Mouse (Mus musculus): ENCODE measurements around the gene March1. TPM values are rescaled to one million over a fixed set of nuclear protein-coding genes. Genes with fewer than 3 reads are reported as not detected.

The March1 gene
- total RNA-seq (2022) = 1 to 10 TPM in 1 of 4 experiments, under 1 TPM in 3; 0.81 to 1.5 (median 0.89) TPM

DNA sequence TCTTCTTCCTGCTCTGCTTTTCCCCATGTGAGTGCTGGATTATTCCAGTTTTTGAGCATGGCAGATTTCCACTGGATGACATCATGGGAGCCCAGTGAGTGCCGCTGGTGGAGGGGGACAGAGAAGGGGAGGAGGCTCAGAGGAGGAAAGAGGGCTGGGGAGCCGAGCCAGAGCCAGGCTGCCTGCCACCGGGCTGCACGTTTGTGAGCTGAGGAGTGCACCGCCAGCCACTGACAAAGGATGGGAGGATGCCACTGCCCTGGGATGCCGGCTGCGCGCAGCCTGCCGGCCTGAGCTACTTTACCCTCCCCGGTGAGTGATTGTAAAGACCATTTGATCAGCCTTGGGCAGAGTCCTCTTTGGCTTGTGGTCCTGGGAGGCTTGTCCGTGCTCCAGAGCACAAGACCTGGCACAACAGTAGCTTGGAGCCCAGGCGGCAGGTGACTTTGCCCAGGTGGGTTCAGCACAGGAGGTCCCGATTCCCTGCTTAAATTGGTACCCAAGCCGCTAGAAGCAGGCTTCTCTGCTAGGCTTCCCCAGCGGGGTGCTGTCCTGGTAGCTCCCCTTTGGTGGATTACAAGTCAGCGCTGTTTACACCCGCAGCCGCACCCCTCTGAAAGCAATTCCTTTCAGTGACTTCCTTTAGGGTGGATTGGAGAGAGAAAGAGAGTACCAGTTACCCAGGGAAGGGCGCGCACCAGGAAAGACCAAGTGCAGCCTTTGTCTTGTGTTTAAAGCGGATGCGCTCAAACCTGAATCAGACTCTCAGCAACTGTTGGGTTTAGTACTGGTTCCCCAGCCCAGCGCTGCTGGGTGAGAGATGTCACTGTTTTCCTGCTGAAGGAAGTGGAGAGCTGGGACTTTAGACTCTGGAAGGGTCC lies at the start of gene March1:
March1 (plus strand) TSS at position 30 of the 881 bp plus-strand sequence.
- no peak for DNase-seq (ENCODE audit: low spot score)

DNA sequence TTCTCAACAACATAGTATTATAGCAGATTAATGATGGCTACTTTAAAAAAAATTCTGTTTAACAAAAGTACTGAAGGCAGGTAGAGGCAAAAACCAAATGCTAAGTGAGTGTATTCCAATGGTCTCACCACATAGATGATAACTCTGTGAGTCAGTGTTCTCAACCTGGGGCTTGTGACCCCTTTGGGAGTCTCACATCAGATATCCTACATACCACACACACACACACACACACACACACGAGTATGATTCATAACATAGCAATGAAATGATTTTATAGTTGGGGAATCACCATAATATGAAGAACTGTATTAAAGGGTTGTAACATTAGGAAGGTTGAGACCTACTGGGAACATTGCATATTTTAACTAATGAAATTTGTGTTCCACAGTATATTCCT lies 30.8 kb upstream of the March1 start:
- DNase-seq (ENCODE audit: low spot score) = no peak

DNA sequence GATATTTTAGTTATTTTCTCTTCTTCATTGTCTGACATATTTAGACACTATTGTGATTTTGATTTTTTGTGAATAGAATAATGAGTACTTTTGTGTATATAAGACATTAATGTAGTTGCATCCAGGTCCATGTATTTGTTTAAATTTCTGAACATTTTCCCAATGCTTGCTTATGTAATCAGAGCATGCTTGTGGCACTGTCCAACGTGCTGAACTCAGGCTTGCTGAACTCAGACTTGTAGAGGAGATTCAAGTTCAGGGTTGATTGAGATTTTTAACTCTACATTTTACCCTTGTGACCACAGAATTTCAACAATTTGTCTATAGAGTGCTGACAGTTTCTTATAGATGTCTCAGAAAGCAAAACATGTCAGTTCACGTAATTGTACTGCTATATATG lies 14.5 kb upstream of the March1 start:
- no peak for DNase-seq (ENCODE audit: low spot score)

GRCm38 (mm10) chr8:65609509-65609908 lies 8.2 kb upstream of the March1 start:
- DNase-seq (ENCODE audit: low spot score) = no peak

GRCm38 (mm10) chr8:65618966-65619365 lies 1.3 kb downstream of the March1 start:
- DNase-seq (ENCODE audit: low spot score) = no peak

- DNase-seq (ENCODE audit: low spot score) = no peak
Measured at GRCm38 (mm10) chr8:65644931-65645330, 27.2 kb downstream of the March1 start.

GRCm38 (mm10) chr8:65645502-65645901 lies 27.8 kb downstream of the March1 start:
- DNase-seq (ENCODE audit: low spot score) = no peak

DNA sequence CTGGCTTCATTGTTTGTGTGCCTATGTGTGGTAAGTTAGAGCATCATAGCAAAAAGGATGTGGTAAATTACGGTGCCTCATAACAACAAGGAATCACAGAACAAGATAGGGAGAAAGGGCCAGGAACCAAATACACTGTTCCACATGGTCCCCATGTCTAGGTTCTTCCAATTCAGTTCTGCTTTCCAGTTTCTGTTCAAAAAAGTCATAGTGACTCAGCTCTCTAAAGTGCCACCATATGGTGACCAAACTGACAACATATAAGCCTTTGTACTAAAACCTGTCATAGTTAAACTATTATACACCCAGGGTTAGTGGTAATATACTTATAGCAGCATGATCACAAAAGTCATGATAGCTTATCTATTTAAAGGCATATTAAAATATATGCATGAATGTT lies 28.2 kb downstream of the March1 start:
- no peak for DNase-seq (ENCODE audit: low spot score)

DNA sequence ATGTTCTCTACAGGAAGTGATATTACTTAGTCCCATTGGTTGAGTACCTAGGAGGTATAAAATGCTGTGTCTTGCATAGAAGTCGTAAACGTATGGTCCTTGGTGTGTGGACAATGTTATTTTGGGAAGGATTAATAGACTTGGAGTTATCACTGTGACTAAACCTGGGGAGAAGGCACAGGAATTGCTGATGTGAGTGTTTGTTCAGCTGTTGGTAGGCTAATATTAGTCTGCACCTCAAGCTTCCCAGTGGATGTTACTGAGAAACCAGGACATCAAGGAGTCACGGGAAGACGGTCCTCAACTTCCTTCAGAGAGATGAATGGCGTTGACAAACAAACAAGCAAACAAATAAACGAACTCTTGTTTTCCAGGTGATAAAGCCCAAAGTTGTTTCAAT lies 38.2 kb downstream of the March1 start:
- DNase-seq (ENCODE audit: low spot score) = no peak

DNA sequence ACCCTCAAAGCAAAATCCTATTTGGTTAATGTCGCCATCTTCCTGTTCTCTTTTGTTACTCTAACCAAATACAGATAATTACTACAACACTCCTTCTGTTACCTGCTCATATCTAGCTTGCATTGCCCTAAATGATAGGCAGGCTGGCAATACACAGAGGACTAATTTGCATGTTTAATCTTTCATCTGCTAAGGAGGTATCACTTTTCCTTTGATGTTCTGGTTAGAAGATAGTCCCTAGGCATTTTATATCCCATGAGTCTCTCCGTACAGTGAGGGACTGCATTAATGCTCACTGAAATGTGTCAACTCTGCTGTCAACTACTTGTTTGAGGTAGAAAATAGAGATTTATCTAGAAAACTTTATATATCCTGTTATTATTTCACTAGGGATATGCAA lies 44.2 kb downstream of the March1 start:
- DNase-seq (ENCODE audit: low spot score) = no peak

GRCm38 (mm10) chr8:65665786-65666185 lies 48.1 kb downstream of the March1 start:
- DNase-seq (ENCODE audit: low spot score) = no peak

- DNase-seq (ENCODE audit: low spot score) = no peak
Measured at GRCm38 (mm10) chr8:65743066-65743465, 125.4 kb downstream of the March1 start.

GRCm38 (mm10) chr8:65775815-65776214 lies 158.1 kb downstream of the March1 start:
- DNase-seq (ENCODE audit: low spot score) = no peak

- no peak for DNase-seq (ENCODE audit: low spot score)
Measured at GRCm38 (mm10) chr8:65781156-65781555, 163.5 kb downstream of the March1 start.

DNA sequence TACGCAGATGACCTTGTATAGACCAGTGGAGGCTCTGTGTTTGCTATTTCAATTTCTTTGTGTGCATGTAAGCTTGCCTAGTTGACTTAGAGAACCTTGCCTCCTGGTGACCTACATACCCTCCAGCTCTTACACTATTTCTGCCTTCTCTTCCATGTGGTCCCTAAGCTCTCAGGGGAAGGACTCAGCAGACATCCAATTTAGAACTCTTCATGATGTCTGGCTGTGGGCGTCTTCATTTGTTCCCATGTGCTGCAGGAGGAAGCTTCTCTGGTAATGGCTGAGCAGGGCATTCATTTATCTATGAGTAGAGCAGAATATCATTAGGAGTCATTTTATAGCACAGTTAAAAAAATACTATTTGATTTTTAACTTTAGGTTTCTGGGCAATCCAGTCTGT lies 195.3 kb downstream of the March1 start:
- no peak for DNase-seq (ENCODE audit: low spot score)

GRCm38 (mm10) chr8:65922294-65923019 lies 304.8 kb downstream of the March1 start:
- no peak for DNase-seq (ENCODE audit: low spot score)

- DNase-seq (ENCODE audit: low spot score) = no peak
Measured at GRCm38 (mm10) chr8:65956948-65957347, 339.2 kb downstream of the March1 start.

- no peak for DNase-seq (ENCODE audit: low spot score)
Measured at GRCm38 (mm10) chr8:65957492-65957891, 339.8 kb downstream of the March1 start.

DNA sequence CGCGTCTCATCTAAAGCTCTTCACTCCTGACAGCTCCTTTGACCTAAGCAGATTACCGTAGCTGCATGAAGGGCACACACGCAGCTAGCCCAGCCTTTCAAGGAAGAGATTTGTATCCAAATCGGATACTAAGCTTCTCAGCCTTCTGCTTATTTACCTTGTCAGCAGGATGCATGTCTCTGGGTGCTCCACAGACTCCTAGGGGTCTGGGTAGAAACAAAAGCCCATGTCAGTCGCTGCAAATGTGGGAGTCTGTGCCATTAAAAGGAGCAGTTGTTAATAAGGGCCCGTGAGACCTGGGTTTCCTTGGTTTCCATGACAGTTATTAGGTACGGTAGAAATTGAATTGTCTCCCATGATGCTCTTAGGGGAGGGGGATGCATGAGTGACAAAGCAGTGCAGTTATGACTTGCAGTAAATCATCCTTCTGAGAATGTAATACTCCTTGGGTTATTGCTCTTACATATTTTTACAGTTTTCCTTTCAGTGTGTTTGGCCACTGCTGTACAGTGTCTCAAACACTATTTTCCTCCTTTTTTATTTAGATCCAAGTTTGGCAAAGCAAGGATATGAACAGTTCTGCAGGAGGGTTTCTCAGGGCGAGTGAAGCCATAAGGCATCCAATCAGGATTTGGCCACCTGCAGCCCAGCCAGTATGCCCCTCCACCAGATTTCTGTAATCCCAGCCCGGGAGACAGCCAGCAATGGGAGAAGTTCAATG lies 349.0 kb downstream of the March1 start:
- no peak for DNase-seq (ENCODE audit: low spot score)

- DNase-seq (ENCODE audit: low spot score) = no peak
Measured at GRCm38 (mm10) chr8:65967223-65967778, 349.6 kb downstream of the March1 start.

- DNase-seq (ENCODE audit: low spot score) = no peak
Measured at GRCm38 (mm10) chr8:65976905-65977304, 359.2 kb downstream of the March1 start.

- no peak for DNase-seq (ENCODE audit: low spot score)
Measured at GRCm38 (mm10) chr8:65982039-65982438, 364.3 kb downstream of the March1 start.
